Mouse (Mus musculus) regulatory T cell (primary cell): Measurements from ENCODE around the gene Fggy.

Experiments
- in situ Hi-C: fragments of 300-600 bp; cut with MboI, MseI; formaldehyde crosslinking; loops from one replicate; pipeline ENCODE4 v1.15.1; 2025; ENCODE audit warnings: high pct_unique_total_duplicates

Gene Fggy

DNA sequence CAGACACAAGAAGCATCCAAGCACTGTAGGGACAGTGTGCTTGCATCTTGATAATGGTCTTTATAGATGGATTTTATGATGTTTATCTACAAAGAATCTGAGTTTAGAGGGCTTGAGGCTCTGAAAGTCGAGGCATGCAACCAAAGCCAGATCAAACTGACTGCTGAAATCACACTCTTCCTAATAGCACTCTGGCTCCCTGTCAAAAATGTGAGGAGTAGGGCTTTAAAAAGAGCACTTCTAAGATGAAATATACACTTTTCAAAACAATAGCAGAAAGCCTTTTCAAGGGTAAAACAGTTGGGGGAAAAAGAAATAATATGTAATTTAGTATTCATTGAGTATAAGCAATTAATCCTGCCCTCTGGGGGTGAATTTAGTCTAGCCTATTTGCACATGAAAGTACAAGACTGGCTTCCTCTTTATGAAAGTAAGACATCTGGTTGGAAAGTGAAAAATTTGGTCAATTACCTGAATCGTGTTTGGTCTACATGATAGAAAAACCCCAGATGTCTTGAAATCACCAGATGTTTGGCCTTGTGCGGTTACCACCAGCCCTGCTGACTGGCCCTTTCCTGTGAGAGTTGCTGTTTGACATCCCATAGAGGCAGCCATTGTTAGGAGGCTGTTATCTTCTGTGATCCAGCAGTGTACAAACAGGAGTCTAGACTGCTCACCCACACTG is 172.0 kb downstream of the Fggy start:
- in situ Hi-C loops, result no loop called here

DNA sequence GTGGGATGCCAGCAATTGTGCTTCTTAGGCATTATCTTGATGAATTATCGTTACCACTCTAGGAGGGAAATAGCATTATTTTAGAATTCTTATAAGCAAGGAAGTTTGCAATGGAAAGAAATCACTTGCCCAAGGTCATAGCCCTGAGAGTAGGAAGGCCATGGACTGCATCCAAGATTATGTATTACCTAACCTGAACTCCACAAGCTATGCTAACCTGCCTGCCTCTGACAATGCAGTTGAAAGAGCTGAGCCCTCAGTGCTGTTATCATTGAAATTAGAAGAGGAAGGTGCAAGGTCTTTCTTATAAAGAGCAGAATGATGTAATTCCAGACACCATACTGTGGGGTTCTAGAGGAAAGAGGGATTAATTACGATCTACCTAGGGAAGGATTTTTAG is 173.8 kb downstream of the Fggy start:
- in situ Hi-C loops, result no loop called here

DNA sequence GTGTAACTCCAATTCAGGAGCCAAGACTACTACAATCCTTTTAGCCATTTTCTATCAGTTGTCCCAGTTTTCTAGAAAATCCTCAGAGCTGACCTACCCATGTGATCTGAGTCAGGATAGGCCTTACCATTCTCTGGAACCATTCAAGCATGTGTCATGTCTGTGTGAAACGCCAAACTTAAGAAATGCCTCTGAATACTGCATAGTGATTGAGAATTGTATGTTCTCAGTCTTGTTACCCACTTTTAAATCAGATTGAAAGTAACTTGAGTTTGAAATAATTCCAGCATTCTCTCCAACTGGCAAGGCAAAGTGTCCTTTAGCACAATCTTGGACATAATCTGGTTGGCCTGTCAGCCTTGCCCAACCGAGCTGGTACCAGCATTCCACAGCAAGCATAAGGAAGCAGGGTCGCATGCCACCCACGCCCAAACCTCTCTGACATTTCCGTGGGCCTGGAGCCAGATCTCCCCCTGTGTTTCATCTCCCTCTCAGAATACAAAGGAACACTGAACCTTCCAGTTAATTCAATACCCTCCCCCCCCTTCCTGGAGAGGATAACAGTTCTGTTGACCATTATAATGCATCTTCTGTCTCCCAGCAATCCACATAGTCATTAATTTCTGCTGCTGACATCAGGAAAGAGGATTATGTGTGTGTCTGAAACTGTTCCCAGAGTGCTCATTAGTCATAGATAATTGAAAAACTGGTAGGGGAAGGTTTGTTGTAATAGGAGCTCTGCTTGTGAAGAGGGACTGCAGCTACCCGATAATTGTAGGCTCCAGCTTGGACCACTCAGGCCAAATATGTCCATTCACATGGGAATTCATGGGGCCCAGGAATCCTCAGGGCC is 176.3 kb downstream of the Fggy start:
- in situ Hi-C loops, result no loop called here

DNA sequence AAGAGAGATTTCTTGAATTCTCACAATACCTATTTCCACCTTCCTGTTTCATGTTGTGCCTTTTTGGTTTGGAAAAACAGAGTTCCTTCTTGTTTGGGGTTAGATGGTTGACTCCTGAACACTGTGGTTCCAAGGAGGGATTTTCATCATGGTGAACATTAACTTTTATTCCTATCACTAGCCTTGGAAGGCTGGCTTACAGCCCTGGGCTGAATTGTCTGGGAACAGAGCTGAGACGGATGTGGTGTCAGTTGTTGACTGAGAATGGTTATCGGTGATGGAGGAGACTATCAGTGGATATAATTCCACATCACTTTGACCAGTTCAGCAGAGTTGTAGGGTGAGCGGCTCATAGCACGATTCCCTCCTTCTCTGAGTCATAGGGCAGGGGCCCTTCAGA is 178.7 kb downstream of the Fggy start:
- in situ Hi-C loops, result no loop called here

DNA sequence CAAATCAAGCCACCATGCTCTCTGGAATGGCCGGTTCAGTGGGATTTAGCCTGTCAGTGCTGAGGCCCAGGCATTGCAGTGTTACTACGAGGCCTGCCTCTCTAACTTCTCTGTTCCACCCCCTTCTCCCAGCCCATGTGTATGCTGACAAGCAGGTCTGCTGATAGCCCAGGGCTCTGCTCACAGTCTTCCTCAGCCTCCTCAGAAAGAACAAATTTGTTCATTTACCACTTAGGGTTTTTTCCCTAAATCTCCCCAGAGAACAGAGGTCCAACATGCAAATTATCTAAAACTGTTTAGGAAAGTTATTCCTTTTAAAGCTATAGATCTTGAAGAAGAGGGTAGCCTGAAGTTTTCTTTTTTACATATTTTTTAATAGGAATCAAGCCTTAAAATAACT is 179.4 kb downstream of the Fggy start:
- in situ Hi-C loops, result no loop called here

DNA sequence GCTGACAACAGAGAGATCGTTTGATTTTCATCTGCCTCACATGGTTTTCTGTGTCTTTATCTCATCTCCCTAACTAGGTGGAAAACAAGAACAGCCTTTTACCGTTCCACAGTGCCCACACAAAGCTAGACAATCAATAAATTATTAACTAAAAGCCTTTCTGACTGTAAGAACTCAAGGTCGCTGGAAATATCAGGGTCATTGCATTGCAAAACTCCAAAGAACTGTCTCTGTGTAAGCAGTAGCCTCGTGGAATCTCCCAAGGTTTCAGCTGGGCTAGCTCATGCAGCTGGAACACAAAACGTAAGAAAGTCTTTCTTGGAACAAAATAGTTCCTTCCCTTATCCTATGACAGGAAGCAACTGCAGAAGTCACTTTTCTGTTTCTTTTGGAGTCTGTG is 180.9 kb downstream of the Fggy start:
- in situ Hi-C loops, result no loop called here

DNA sequence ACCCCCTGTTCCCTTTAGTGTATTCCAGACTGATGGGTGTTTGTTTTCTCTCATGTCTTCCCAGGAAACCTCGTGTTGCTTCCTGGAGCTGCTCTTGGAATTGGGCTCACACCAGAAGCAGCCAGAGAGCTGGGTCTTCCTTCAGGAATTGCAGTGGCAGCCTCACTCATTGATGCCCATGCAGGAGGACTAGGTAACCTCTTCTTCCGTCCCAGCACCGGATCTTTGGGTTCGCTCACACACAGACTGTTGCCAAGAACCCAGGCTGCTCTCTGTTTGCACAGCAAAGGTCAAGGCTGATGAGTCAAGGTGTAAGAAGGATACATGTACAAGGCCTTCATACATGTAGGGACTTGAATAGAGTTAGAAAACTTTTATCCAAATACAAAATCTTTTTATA is 181.4 kb downstream of the Fggy start:
- in situ Hi-C loops, result no loop called here

DNA sequence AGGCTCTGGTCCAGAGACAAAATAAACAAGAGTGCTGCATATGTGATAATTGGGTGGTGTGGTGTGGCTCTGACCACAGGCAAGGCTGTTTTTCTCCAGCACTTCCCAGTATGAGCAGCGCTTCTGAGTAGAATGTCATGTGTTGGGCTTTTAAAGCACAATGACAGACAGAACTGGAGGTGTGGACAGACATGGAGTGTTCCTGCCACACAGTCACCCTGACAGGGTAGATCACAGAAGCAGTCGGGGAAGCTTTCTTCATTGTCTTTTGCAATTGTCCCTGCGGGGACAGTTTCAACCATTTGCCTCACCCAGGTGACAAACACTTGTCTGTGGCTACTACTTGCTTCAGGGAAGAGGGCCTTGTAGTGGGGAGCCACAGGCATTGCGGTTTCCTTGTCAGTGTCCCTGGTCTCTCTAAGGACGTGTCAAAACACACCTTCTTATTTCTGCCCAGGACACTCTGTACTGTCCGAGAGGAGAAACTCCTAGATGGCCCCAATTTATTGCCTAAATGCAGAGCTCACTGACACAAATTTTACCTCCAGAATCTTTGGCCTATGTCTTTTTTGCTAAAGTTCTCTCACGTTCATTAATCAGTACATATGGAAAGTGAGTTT is 183.9 kb downstream of the Fggy start:
- in situ Hi-C loops, result no loop called here

DNA sequence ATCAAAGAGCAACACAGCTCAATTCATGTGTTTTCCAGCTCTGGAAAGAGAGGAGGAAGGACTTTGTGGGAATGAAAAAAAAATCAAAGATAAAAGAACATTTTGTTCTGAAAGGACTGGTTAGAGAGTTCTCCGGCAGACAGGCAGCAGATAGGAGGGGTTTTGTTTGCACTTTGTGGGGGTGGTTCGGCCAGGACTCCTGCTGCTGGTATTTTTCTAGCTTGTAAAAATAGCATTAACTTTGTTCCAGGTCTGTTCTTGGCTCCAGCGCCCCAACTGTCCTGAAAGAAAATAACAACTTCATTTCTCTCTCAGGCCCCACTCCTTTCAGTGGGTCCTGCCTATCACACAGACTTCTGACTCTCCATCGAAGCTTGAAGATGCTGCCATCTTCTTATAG is 185.7 kb downstream of the Fggy start:
- in situ Hi-C loops, result no loop called here

DNA sequence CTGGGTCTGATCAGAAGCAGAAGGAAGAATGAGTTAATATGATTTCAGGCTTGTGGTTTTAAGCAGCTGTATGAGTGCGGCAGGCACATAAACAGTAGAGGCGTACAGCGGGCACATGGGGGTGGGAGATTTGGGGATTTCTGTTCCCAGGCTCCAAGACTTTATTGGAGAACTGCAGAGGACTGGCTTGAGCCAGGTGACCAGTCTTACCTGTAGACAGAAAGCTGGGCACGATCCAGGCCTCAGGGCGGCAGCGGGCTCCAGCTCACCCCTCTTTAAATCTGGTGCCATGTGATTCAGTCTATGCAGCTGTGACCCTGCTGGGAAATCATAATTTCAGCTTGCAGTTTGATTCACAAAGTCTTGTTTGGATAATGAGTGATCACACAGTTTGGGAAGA is 189.6 kb downstream of the Fggy start:
- in situ Hi-C loops, result no loop called here

DNA sequence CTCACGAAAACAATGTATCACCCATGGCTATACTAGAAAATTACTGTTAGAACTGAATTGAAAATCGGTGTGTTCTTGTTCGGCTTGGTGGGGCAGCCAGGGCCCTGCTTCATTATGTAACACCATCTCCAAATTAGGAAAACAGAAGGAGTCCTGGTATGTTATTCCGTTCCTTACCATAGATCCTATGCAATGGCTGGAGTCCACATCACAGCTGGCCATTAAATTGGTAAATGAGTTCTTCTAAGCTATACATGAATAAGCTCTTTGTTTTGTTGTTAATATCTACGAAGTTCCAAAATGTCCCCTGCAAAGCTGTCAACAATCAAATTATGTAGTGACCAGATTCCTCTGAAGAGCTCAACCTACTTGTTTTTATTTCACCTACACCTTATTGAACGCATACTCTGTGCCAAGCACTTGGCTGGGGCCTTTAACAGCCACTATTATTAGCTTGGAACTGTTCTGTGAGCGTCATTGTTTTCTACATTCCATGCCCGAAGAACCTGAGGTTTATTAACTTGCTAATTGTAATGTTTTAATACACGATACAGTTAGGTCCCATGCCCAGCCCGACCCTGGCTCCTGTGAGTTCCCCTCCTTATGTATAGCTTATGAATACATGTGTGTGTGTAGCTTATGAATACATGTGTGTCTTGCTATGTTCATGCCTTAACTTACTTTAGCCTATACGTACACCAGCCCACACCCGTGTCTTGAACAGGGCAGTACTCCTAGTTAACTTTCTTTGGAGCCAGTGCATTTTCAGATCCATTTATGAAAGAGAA is 190.3 kb downstream of the Fggy start:
- in situ Hi-C loops, result no loop called here

DNA sequence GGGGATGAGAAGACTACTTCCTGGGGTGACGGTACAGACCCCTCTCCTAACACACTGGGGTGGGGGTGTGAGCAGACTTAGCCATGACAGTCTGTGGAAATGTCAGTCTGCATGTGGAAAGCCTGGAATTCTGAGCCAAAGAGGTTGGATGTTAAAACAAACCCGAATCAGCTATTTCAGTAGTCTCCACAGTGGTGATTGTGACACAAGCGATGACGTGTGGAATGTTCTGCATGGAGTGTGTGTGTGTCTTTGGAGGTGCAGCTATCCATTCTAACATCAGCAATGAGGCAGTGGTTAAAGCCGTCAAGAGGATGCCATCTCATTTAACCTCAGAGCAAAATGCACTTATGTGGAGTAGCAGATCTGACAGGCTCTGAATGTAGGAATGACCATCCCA is 192.9 kb downstream of the Fggy start:
- in situ Hi-C loops, result loop anchor here (25.0 kb wide), 1 partner anchor 1288 kb away; no protein-coding TSS in a partner anchor

DNA sequence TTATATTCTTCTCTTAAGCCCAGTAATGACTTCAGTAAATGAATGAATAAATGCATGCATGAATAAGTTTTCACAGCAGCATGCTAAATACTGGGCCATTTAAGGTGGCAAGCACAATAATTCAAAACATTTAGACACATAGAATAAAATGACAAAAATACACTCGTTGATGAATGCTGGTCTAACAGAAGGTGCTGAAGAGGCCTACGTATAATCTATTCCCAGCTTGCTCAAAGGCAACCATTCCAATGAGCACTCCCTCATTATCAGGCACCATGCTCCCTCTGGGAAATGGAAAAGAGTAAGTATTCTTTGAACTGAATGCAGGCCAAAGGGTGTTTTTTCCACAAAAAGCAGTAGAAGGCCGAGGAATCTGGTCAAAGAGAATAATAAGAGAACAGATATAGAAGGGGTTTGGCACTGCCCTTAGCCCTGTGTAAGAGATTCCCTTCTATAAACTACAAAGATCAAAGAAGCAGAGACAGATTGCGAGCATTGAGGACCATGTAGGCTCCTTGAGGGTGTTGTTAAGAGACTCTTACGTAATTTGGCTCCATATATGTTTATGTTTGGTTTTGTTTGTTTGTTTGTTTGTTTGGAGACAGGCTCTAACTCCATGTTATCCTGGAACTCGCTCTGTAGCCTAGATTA is 195.4 kb downstream of the Fggy start:
- in situ Hi-C loops, result loop anchor here (25.0 kb wide), 1 partner anchor 1290 kb away; no protein-coding TSS in a partner anchor

DNA sequence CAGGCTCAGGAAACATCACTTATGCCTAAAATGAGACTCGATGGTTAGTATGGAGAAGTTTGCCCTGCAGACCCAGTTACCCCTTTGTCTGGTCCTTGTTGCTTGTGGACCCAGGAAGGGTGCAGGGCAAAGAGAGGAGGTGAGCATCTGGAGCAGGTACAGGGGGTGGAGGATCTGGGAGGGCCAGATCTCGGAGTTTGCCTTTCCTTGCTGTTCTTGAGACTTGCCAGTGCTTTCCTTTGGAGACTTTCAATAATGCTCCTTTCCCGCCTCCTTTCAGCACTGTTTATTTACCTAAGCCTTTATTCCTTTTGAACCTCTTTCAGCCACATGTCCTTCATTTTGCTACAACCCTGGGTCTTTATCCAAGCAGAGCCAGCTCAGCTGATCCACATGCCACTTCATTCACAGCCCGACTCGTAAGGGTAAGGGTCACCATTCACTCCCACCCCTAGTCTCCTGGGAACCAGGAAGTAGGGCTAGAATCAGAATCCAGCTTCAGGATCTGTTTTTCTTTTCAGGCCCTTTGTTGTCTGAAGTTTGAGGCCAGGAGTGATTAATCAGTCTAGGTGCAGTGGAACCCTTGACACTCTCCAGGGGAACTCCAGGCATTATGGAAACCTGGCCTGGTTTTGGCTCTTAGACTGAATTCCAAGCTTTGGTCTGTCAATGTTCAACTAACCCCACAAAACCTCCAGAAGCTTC is 201.9 kb downstream of the Fggy start:
- in situ Hi-C loops, result loop anchor here (25.0 kb wide), 1 partner anchor 1297 kb away; no protein-coding TSS in a partner anchor

DNA sequence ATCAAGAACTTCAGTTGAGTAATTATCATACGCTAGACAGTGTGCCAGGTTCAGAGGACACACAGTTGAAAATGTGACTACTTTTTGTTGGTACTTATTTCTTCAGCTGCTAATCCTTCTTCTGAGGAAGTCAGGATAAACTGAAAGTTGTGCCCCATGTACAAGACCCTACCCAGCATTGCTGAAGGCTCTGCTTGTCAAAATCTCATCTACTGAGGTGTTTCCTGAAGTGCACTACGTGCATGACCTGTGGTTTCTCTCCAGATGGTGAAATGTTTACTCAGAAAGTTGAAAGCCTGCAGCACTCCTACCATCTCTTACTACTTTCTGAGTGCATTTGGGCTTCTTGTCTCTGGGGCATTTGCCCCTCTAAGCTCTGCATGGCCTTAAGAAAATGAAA is 208.1 kb downstream of the Fggy start:
- in situ Hi-C loops, result loop anchor here (25.0 kb wide), 1 partner anchor 1303 kb away; no protein-coding TSS in a partner anchor

DNA sequence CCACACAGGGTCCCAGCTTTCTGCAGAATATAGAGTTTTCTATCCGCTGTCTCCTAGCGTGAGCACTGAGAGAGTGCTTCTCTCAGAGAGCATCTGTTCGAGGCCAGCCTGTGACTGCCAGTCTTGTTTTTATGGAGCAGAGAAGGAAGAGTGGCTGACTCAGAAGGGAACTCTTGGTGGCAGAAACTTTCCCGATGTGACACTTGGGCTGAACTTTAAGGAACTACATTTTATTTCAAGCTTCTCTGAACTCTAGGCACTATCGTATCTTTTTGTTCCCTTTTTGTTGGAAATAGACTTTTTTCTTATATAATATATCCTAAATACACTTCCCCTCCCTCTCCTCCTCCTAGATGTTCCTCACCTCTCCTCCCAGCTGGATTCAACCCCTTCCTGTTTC is 213.2 kb downstream of the Fggy start:
- in situ Hi-C loops, result loop anchor here (25.0 kb wide), 1 partner anchor 1308 kb away; no protein-coding TSS in a partner anchor

DNA sequence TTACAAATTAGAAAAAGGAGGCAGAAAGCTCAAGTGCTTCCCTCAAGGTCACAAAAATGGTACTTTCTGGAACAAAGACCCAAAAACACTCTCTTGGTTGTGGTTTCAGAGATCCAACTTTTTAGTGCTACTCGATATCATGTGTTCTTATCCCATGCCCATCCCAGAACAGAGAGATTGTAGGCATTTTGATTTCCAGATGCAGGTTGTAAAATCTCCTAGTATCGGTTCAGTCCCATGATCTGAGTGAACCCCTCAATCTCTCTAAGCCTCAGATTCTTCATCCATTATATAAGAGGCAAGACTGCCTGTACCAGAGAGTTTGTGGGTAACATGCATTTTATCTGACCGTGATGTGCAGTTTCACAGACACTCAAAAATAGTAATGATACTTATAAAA is 214.2 kb downstream of the Fggy start:
- in situ Hi-C loops, result loop anchor here (25.0 kb wide), 1 partner anchor 1309 kb away; no protein-coding TSS in a partner anchor

DNA sequence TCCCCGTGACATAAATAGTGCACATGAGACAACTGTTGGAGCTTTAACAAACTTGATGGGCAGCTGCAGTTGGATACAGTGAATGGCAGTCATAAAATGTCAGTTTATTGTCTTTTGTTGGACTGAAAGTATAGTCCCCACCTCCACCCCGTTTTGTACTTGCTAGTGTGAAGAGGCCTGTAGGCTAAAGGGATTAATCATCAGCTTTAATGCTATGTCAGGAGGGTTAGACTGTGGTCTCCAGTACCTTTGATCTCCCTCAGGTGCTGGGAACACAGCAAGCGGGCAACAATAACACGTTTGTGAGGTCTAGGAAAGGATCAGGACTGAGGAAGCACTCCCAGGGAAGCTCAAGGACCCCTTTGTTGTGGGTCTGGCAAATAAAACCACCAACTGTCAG is 214.6 kb downstream of the Fggy start:
- in situ Hi-C loops, result loop anchor here (25.0 kb wide), 1 partner anchor 1310 kb away; no protein-coding TSS in a partner anchor

DNA sequence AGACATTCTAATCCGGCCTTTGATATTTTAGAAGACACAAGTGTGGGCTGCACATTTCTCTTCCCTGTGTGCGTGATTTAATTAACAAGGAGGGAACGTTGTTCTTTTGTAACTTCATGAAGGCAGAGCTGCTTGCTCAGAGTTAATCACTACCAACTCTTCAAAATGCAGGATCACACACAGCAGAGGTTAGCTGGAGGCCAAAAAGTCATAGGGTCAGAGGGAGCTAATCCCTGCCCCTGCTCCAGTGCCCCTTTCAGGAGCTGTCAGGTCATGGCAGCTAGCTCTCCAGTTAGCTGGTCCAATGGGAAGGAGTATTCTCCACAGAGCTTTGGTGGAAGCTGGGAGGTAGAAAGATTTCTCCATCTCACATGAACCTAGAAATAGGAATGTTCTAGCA is 215.4 kb downstream of the Fggy start:
- in situ Hi-C loops, result loop anchor here (25.0 kb wide), 1 partner anchor 1310 kb away; no protein-coding TSS in a partner anchor

DNA sequence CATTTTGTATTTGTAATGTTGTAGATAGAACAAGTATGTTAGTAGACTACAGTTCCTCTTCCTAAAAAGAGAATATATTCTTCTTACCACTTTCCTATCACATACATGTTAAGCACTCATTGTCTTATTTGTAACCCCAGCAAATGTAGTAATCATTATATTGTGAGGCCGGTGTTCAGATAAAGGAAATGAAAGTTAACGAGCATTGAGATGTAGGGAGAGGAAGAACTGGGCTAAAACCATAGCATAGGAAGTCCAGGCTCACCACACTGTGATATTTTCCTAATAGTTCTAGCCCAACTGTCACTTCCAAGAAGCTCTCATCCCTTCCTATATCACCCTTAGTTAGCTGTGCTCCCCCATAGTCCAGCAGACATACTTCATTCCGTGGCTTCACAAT is 218.3 kb downstream of the Fggy start:
- in situ Hi-C loops, result no loop called here
